Comparison of ENCODE assay signal across 8 mouse cellular contexts in genomic region chr8:54529382-54530296, GRCm38 (mm10). TPM values are rescaled to one million over a fixed set of nuclear protein-coding genes. Genes with fewer than 3 reads are reported as not detected.
DNase-seq lines count a peak whose midpoint lies in the region; ATAC-seq and TF ChIP-seq lines count a peak whose summit lies in the region.

Gene Asb5 (plus strand): TSS chr8:54529580.
Gene Spcs3 (minus strand): TSS chr8:54529998.

- TF ChIP-seq CTCF in liver, embryonic 14.5 days (IDR thresholded peaks at IDR 0.05; ENCODE audit: low read depth) = no peak
- no peak for TF ChIP-seq CTCF in stomach, postnatal 0 days (IDR thresholded peaks at IDR 0.05; ENCODE audit: low read depth)

- no peaks in the 10 kb centered on the region for H3K27me3 ChIP-seq in forebrain, embryonic 10.5 days (ENCODE audit: poor library complexity, severe bottlenecking)
- H3K27me3 ChIP-seq in heart, embryonic 15.5 days = no peaks in the 10 kb centered on the region
- no peaks in the 10 kb centered on the region for H3K27me3 ChIP-seq in liver, embryonic 14.5 days (ENCODE audit: control insufficient read depth, insufficient read depth, low read length)
- no peaks in the 10 kb centered on the region for H3K27me3 ChIP-seq in neural tube, embryonic 11.5 days (ENCODE audit: control insufficient read depth, insufficient read depth, low read length)
- H3K27me3 ChIP-seq in stomach, postnatal 0 days (ENCODE audit: control insufficient read depth, insufficient read depth, low read length) = no peaks in the 10 kb centered on the region

- ATAC-seq in CD4-positive, CD25-positive, alpha-beta regulatory T cell, adult 4 months = peak; percentile 84
- peak; percentile 95 for ATAC-seq in heart, embryonic 15.5 days (replicated peaks; ENCODE audit: insufficient number of reproducible peaks, insufficient read depth, low FRiP score, low read depth)
- peak; percentile 94 for ATAC-seq in liver, embryonic 14.5 days (ENCODE audit: insufficient read depth)
- ATAC-seq in neural tube, embryonic 11.5 days (ENCODE audit: insufficient read depth, low FRiP score, low TSS enrichment) = peak; percentile 94
- peak; percentile 97 for ATAC-seq in stomach, postnatal 0 days (ENCODE audit: low FRiP score, low TSS enrichment)

- DNase-seq in c-Kit-positive CD71-negative TER-119-negative erythroid progenitor cells, embryonic 14.5 days (ENCODE audit: low read depth) = peak; percentile 91
- DNase-seq in forebrain, embryonic 10.5 days (ENCODE audit: extremely low spot score, low spot score) = peak; percentile 92
- DNase-seq in kidney, postnatal 25 days = peak; percentile 97 to 99
- DNase-seq in liver, embryonic 14.5 days (ENCODE audit: low read depth in 3 of 3, low spot score in 3 of 3) = peak; percentile 87 to 89 (median 88)
- DNase-seq in neural tube, embryonic 11.5 days (ENCODE audit: low spot score) = peak; percentile 98
- DNase-seq in stomach, postnatal 0 days (ENCODE audit: low spot score) = peak; percentile 97

- peak within 1 kb of the TSS; percentile 95 for H3K9ac ChIP-seq in heart, embryonic 15.5 days
- H3K9ac ChIP-seq in liver, embryonic 14.5 days (replicated peaks) = peak within 1 kb of the TSS; percentile 91
- H3K9ac ChIP-seq in neural tube, embryonic 11.5 days (ENCODE audit: low read length) = peak within 1 kb of the TSS; percentile 89
- H3K9ac ChIP-seq in stomach, postnatal 0 days (ENCODE audit: low read length) = peak within 1 kb of the TSS; percentile 89

- peaks cover 21% of the 10 kb centered on the region for H3K36me3 ChIP-seq in forebrain, embryonic 10.5 days (replicated peaks)
- no peaks in the 10 kb centered on the region for H3K36me3 ChIP-seq in heart, embryonic 15.5 days
- no peaks in the 10 kb centered on the region for H3K36me3 ChIP-seq in liver, embryonic 14.5 days (replicated peaks; ENCODE audit: control insufficient read depth, insufficient read depth, low read depth)
- H3K36me3 ChIP-seq in neural tube, embryonic 11.5 days (ENCODE audit: control insufficient read depth, insufficient read depth, low read length) = no peaks in the 10 kb centered on the region
- no peaks in the 10 kb centered on the region for H3K36me3 ChIP-seq in stomach, postnatal 0 days (ENCODE audit: control insufficient read depth, insufficient read depth, low read length)

- peak within 1 kb of the TSS; percentile 95 for H3K27ac ChIP-seq in forebrain, embryonic 10.5 days
- H3K27ac ChIP-seq in heart, embryonic 15.5 days = peak within 1 kb of the TSS; percentile 93
- H3K27ac ChIP-seq in liver, embryonic 14.5 days = peak within 1 kb of the TSS; percentile 42
- H3K27ac ChIP-seq in neural tube, embryonic 11.5 days (ENCODE audit: low read depth, low read length) = peak within 1 kb of the TSS; percentile 69; the same call in 1 of the 2 replicates
- peak within 1 kb of the TSS; percentile 89 for H3K27ac ChIP-seq in stomach, postnatal 0 days (replicated peaks)

- under 1% methylated on average over 89 of the region's 89 CpGs for WGBS in forebrain, embryonic 10.5 days
- under 1% methylated on average over 87 of the region's 89 CpGs for WGBS in heart, embryonic 15.5 days
- under 1% methylated on average over 88 of the region's 89 CpGs for WGBS in liver, embryonic 14.5 days (ENCODE audit: insufficient replicate concordance)
- WGBS in neural tube, embryonic 11.5 days = under 1% methylated on average over 69 of the region's 89 CpGs
- WGBS in stomach, postnatal 0 days = under 1% methylated on average over 79 of the region's 89 CpGs

- peak within 1 kb of the TSS; percentile 71 for H3K4me2 ChIP-seq in heart, embryonic 15.5 days
- peak within 1 kb of the TSS; percentile 93 for H3K4me2 ChIP-seq in liver, embryonic 14.5 days (ENCODE audit: low read depth)
- H3K4me2 ChIP-seq in neural tube, embryonic 11.5 days (ENCODE audit: low read depth) = peak within 1 kb of the TSS; percentile 73
- H3K4me2 ChIP-seq in stomach, postnatal 0 days (replicated peaks; ENCODE audit: low read depth) = peak within 1 kb of the TSS; percentile 61

- TF ChIP-seq EP300 in liver, embryonic 14.5 days (IDR thresholded peaks at IDR 0.05; ENCODE audit: low read depth) = no peak
- no peak for TF ChIP-seq EP300 in stomach, postnatal 0 days (optimal IDR thresholded peaks at IDR 0.05)

- H3K4me3 ChIP-seq in forebrain, embryonic 10.5 days = peak within 1 kb of the TSS; percentile 89
- H3K4me3 ChIP-seq in heart, embryonic 15.5 days = peak within 1 kb of the TSS; percentile 100
- H3K4me3 ChIP-seq in liver, embryonic 14.5 days (ENCODE audit: insufficient read depth in 1 of 2, low read depth in 2 of 2, low read length in 2 of 2) = peak within 1 kb of the TSS; percentile 94 to 95
- peak within 1 kb of the TSS; percentile 96 for H3K4me3 ChIP-seq in neural tube, embryonic 11.5 days (ENCODE audit: low read depth, low read length)
- H3K4me3 ChIP-seq in stomach, postnatal 0 days (ENCODE audit: low read depth, low read length) = peak within 1 kb of the TSS; percentile 98

- no peaks in the 10 kb centered on the region for H3K9me3 ChIP-seq in forebrain, embryonic 10.5 days
- H3K9me3 ChIP-seq in heart, embryonic 15.5 days (replicated peaks) = no peaks in the 10 kb centered on the region
- no peaks in the 10 kb centered on the region for H3K9me3 ChIP-seq in liver, embryonic 14.5 days (ENCODE audit: control insufficient read depth, low read length)
- H3K9me3 ChIP-seq in neural tube, embryonic 11.5 days (ENCODE audit: control insufficient read depth, low read length) = no peaks in the 10 kb centered on the region
- no peaks in the 10 kb centered on the region for H3K9me3 ChIP-seq in stomach, postnatal 0 days (ENCODE audit: control insufficient read depth, low read length)

- peaks cover 23% of the 10 kb centered on the region for H3K4me1 ChIP-seq in forebrain, embryonic 10.5 days
- peaks cover 14% of the 10 kb centered on the region for H3K4me1 ChIP-seq in heart, embryonic 15.5 days (replicated peaks)
- H3K4me1 ChIP-seq in liver, embryonic 14.5 days (replicated peaks; ENCODE audit: control insufficient read depth in 2 of 2, insufficient read depth in 2 of 2, low read length in 1 of 2) = peaks cover 8 to 19% of the 10 kb centered on the region in 2 experiments
- H3K4me1 ChIP-seq in neural tube, embryonic 11.5 days (ENCODE audit: control insufficient read depth, insufficient read depth, low read length) = 0 out of 2 replicates have a peak, but pooled peaks cover 2% of the 10 kb centered on the region
- H3K4me1 ChIP-seq in stomach, postnatal 0 days (replicated peaks; ENCODE audit: control insufficient read depth, insufficient read depth) = no peaks in the 10 kb centered on the region

RNA-seq across cellular contexts. Expression of gene Asb5, which starts in this region (rescaled TPM):
- not detected for polyA plus RNA-seq in CD4-positive, CD25-positive, alpha-beta regulatory T cell, adult 4 months (2017; shearing (Covaris generic))
- polyA plus RNA-seq in forebrain, embryonic 10.5 days (2016; fragmentation: Nextera tagmentation; extraction: Ambion mirVana) = 4.0 and 4.9 TPM in 2 replicates
- 4.9 and 5.2 TPM in 2 replicates for polyA plus RNA-seq in heart, embryonic 15.5 days (2015; fragmentation: Nextera tagmentation; extraction: Ambion mirVana)
- polyA plus RNA-seq in liver, embryonic 14.5 days (2012; rRNA removed) = 0.12 and 0.18 TPM in 2 replicates
- 1.2 and 1.3 TPM in 2 replicates for polyA plus RNA-seq in liver, embryonic 14.5 days (2014; fragmentation: Nextera tagmentation; extraction: Ambion mirVana)
- 4.7 and 6.9 TPM in 2 replicates for polyA plus RNA-seq in neural tube, embryonic 11.5 days (2014; fragmentation: Nextera tagmentation; extraction: Ambion mirVana)
- polyA plus RNA-seq in stomach, postnatal 0 days (2015; fragmentation: Nextera tagmentation; extraction: Ambion mirVana) = 3.8 and 4.2 TPM in 2 replicates

RNA-seq across cellular contexts. Expression of gene Spcs3, which starts in this region (rescaled TPM):
- 100 to 1,000 TPM; 114 to 129 TPM for polyA plus RNA-seq in CD4-positive, CD25-positive, alpha-beta regulatory T cell, adult 4 months (2017; shearing (Covaris generic))
- 91.4 and 99.6 TPM in 2 replicates for polyA plus RNA-seq in forebrain, embryonic 10.5 days (2016; fragmentation: Nextera tagmentation; extraction: Ambion mirVana)
- 57.0 and 60.7 TPM in 2 replicates for polyA plus RNA-seq in heart, embryonic 15.5 days (2015; fragmentation: Nextera tagmentation; extraction: Ambion mirVana)
- 13.8 and 19.9 TPM in 2 replicates for polyA plus RNA-seq in liver, embryonic 14.5 days (2012; rRNA removed)
- polyA plus RNA-seq in liver, embryonic 14.5 days (2014; fragmentation: Nextera tagmentation; extraction: Ambion mirVana) = 60.8 and 65.6 TPM in 2 replicates
- polyA plus RNA-seq in neural tube, embryonic 11.5 days (2014; fragmentation: Nextera tagmentation; extraction: Ambion mirVana) = 80.8 and 84.6 TPM in 2 replicates
- polyA plus RNA-seq in stomach, postnatal 0 days (2015; fragmentation: Nextera tagmentation; extraction: Ambion mirVana) = 59.6 and 61.4 TPM in 2 replicates

Comparison
In these comparisons a context has a peak if more than half of its experiments do, and no peak if none do; other contexts are left out.
1. Peak in every context shown above with its lines: DNase-seq, ATAC-seq, H3K4me3 ChIP-seq and H3K27ac ChIP-seq.
2. H3K27ac ChIP-seq: peak in every context shown above with its lines; median percentile 95 in forebrain, embryonic 10.5 days; 93 in heart, embryonic 15.5 days; 89 in stomach, postnatal 0 days; 69 in neural tube, embryonic 11.5 days; 42 in liver, embryonic 14.5 days.